Mouse (Mus musculus): ENCODE results near the gene Fam213a.

DNA sequence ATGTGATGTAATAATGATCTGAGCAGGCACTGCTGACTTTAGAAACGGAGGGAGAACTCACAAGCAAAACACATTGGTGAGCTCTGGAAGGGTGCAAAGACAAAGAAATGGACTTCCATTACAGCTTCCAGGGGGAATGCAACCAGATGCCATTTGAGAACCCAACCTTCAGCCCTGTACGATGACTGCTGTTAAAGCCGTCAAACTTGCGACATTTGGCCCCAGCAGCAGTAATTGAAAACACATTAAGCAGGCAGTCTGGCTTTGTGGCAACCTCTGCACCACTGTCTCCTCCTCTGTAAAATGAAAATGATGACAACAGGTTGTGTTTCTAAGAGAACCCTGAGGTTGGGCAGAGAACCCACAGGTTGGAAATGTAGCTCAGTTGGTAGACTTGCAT lies 12.8 kb downstream of the Fam213a start:
- no peak for TF ChIP-seq CTCF (IDR thresholded peaks at IDR 0.05; ENCODE audit: borderline replicate concordance, control insufficient read depth, extremely low read depth, insufficient read depth, low read length, poor library complexity)
- no peak for TF ChIP-seq POLR2A (IDR thresholded peaks at IDR 0.05; ENCODE audit: control insufficient read depth, extremely low read depth, insufficient read depth, low read length, poor library complexity)
